Mouse (Mus musculus): Measurements from ENCODE around the gene Lrrc38.

DNA sequence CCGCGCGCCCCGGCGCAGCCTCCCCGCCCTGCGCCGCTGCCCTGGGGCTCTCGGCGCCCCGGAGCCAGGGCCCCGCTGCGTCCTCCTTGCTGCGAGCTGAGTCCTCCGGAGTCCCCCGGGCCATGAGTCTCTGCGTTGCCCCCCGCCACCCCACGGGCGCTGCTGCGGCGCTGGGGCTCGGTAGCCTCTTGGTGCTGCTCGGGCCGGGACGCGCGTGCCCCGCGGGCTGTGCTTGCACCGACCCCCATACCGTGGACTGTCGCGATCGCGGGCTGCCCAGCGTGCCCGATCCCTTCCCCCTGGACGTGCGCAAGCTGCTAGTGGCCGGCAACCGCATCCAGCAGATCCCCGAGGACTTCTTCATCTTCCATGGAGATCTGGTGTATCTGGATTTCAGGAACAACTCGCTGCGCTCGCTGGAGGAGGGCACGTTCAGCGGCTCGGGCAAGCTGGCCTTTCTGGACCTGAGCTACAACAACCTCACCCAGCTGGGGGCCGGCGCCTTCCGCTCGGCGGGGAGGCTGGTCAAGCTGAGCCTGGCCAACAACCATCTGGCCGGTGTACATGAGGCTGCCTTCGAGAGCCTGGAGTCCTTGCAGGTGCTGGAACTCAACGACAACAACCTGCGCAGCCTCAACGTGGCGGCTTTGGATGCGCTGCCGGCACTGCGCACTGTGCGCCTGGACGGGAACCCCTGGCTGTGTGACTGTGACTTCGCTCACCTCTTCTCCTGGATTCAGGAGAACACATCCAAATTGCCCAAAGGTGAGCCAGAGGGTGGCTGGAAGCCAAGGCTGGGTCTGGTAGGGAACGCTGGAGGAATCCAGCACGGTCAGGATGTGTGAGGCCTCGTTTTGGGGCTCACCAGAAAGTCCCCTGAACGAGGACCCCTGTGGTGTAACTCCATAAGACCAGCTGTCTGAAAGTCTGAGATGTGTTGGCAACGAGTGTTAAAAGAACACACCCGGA is 774 bp downstream of the Lrrc38 start:
- TF ChIP-seq GABPA (IDR thresholded peaks at IDR 0.05; ENCODE audit: insufficient replicate concordance, low read depth, low read length) (no peak), CTCF (conservative IDR thresholded peaks at IDR 0.05 in 1 of 2, IDR thresholded peaks at IDR 0.05 in 1 of 2; ENCODE audit: low read depth in 2 of 2, low read length in 2 of 2) (no peak), POLR2A (IDR thresholded peaks at IDR 0.05; ENCODE audit: low read depth, low read length) (no peak), JUN (IDR thresholded peaks at IDR 0.05; ENCODE audit: insufficient read depth, low read depth, low read length) (no peak), USF1 (IDR thresholded peaks at IDR 0.05; ENCODE audit: low read depth, low read length) (no peak)
